Mouse (Mus musculus): ENCODE data around the gene Ttn. TPM values are rescaled to one million over a fixed set of nuclear protein-coding genes. Genes with fewer than 3 reads are reported as not detected.

The Ttn gene
- polyA plus RNA-seq, 1 experiment = 0.22 TPM

GRCm38 (mm10) chr2:76675949-76676348 lies 306.4 kb downstream of the Ttn start:
- no peak for TF ChIP-seq POLR2A (IDR thresholded peaks at IDR 0.05; ENCODE audit: borderline replicate concordance, extremely low read depth, insufficient read depth, insufficient read length, poor library complexity, severe bottlenecking)
- peak; percentile 24 for DNase-seq (ENCODE audit: low read depth)

GRCm38 (mm10) chr2:76675451-76675850 lies 306.9 kb downstream of the Ttn start:
- TF ChIP-seq POLR2A (IDR thresholded peaks at IDR 0.05; ENCODE audit: borderline replicate concordance, extremely low read depth, insufficient read depth, insufficient read length, poor library complexity, severe bottlenecking) (no peak), CTCF (IDR thresholded peaks at IDR 0.05; ENCODE audit: borderline replicate concordance, extremely low read depth, insufficient read depth, insufficient read length) (no peak)
- DNase-seq (ENCODE audit: low read depth) = peak; percentile 30

GRCm38 (mm10) chr2:76674725-76675427 lies 307.5 kb downstream of the Ttn start, which contains the start of gene Plekha3:
Gene Plekha3 (plus strand): TSS chr2:76675281.
- TF ChIP-seq CTCF (IDR thresholded peaks at IDR 0.05; ENCODE audit: borderline replicate concordance, extremely low read depth, insufficient read depth, insufficient read length) (no peak), POLR2A (IDR thresholded peaks at IDR 0.05; ENCODE audit: borderline replicate concordance, extremely low read depth, insufficient read depth, insufficient read length, poor library complexity, severe bottlenecking) (peak; percentile 49; the same call in 1 of the 2 replicates)
- peak; percentile 88 for DNase-seq (ENCODE audit: low read depth)

- TF ChIP-seq POLR2A (IDR thresholded peaks at IDR 0.05; ENCODE audit: borderline replicate concordance, extremely low read depth, insufficient read depth, insufficient read length, poor library complexity, severe bottlenecking) (no peak), CTCF (IDR thresholded peaks at IDR 0.05; ENCODE audit: borderline replicate concordance, extremely low read depth, insufficient read depth, insufficient read length) (peak; percentile 23; the same call in 1 of the 2 replicates)
- DNase-seq (ENCODE audit: low read depth) = peak; percentile 60
Observed at GRCm38 (mm10) chr2:76673472-76674081, 308.8 kb downstream of the Ttn start.

GRCm38 (mm10) chr2:76672966-76673392 lies 309.4 kb downstream of the Ttn start, which contains the start of gene Fkbp7:
Gene Fkbp7 (minus strand): TSS chr2:76673116.
- DNase-seq (ENCODE audit: low read depth) = peak; percentile 97
- TF ChIP-seq CTCF (IDR thresholded peaks at IDR 0.05; ENCODE audit: borderline replicate concordance, extremely low read depth, insufficient read depth, insufficient read length) = no peak
- TF ChIP-seq POLR2A (IDR thresholded peaks at IDR 0.05; ENCODE audit: borderline replicate concordance, extremely low read depth, insufficient read depth, insufficient read length, poor library complexity, severe bottlenecking) = peak; percentile 67; the same call in 1 of the 2 replicates

- TF ChIP-seq POLR2A (IDR thresholded peaks at IDR 0.05; ENCODE audit: borderline replicate concordance, extremely low read depth, insufficient read depth, insufficient read length, poor library complexity, severe bottlenecking) (no peak), CTCF (IDR thresholded peaks at IDR 0.05; ENCODE audit: borderline replicate concordance, extremely low read depth, insufficient read depth, insufficient read length) (no peak)
- no peak for DNase-seq (ENCODE audit: low read depth)
Observed at GRCm38 (mm10) chr2:76672134-76672745, 310.1 kb downstream of the Ttn start.

- TF ChIP-seq POLR2A (IDR thresholded peaks at IDR 0.05; ENCODE audit: borderline replicate concordance, extremely low read depth, insufficient read depth, insufficient read length, poor library complexity, severe bottlenecking) (no peak), CTCF (IDR thresholded peaks at IDR 0.05; ENCODE audit: borderline replicate concordance, extremely low read depth, insufficient read depth, insufficient read length) (no peak)
Observed at GRCm38 (mm10) chr2:76671641-76672040, 310.7 kb downstream of the Ttn start.

GRCm38 (mm10) chr2:76667200-76667599 lies 315.1 kb downstream of the Ttn start:
- TF ChIP-seq CTCF (IDR thresholded peaks at IDR 0.05; ENCODE audit: borderline replicate concordance, extremely low read depth, insufficient read depth, insufficient read length) (no peak), POLR2A (IDR thresholded peaks at IDR 0.05; ENCODE audit: borderline replicate concordance, extremely low read depth, insufficient read depth, insufficient read length, poor library complexity, severe bottlenecking) (no peak)
- DNase-seq (ENCODE audit: low read depth) = no peak

More at GRCm38 (mm10) chr2:76671641-76672040, 310.7 kb downstream of the Ttn start:
- DNase-seq (ENCODE audit: low read depth) = no peak

GRCm38 (mm10) chr2:76665531-76665930 lies 316.8 kb downstream of the Ttn start:
- no peak for TF ChIP-seq CTCF (IDR thresholded peaks at IDR 0.05; ENCODE audit: borderline replicate concordance, extremely low read depth, insufficient read depth, insufficient read length)
- no peak for TF ChIP-seq POLR2A (IDR thresholded peaks at IDR 0.05; ENCODE audit: borderline replicate concordance, extremely low read depth, insufficient read depth, insufficient read length, poor library complexity, severe bottlenecking)
- DNase-seq (ENCODE audit: low read depth) = no peak

- peak; percentile 39 for DNase-seq (ENCODE audit: low read depth)
- no peak for TF ChIP-seq POLR2A (IDR thresholded peaks at IDR 0.05; ENCODE audit: borderline replicate concordance, extremely low read depth, insufficient read depth, insufficient read length, poor library complexity, severe bottlenecking)
- TF ChIP-seq CTCF (IDR thresholded peaks at IDR 0.05; ENCODE audit: borderline replicate concordance, extremely low read depth, insufficient read depth, insufficient read length) = no peak
Observed at GRCm38 (mm10) chr2:76659419-76659818, 322.9 kb downstream of the Ttn start.

- DNase-seq (ENCODE audit: low read depth) = no peak
- TF ChIP-seq CTCF (IDR thresholded peaks at IDR 0.05; ENCODE audit: borderline replicate concordance, extremely low read depth, insufficient read depth, insufficient read length) = no peak
- no peak for TF ChIP-seq POLR2A (IDR thresholded peaks at IDR 0.05; ENCODE audit: borderline replicate concordance, extremely low read depth, insufficient read depth, insufficient read length, poor library complexity, severe bottlenecking)
Observed at GRCm38 (mm10) chr2:76658551-76658950, 323.8 kb downstream of the Ttn start.

Measured in brain, embryonic 14.5 days (tissue).